Mouse (Mus musculus) thymus, postnatal 10 days (tissue): Measurements from ENCODE around the gene Tmtc4.

Experiments used
- DNase-seq, 2 experiments: peaks; one replicate each; pipeline ENCODE4 v3.0.0; 2021; ENCODE audit warnings: low spot score in 2 of 2

Gene Tmtc4

GRCm38 (mm10) chr14:122871841-122872580, 111.8 kb downstream of the Tmtc4 start:
- DNase-seq: no peak

GRCm38 (mm10) chr14:122869831-122870230, 114.0 kb downstream of the Tmtc4 start:
- no peak for DNase-seq
